Mouse (Mus musculus) adrenal gland, postnatal 25 days (tissue): ENCODE data around the gene Catsperb. TPM values are rescaled to one million over a fixed set of nuclear protein-coding genes. Genes with fewer than 3 reads are reported as not detected.
"Not testable (repeated sequence)": the region's sequence is repeated elsewhere in the genome, so short reads cannot be mapped to it uniquely, and the experiment has no call there.

Experiments
- DNase-seq: peaks from one replicate; pipeline ENCODE4 v3.0.0; 2021; ENCODE audit warnings: mixed read lengths
- long read RNA-seq: library from polyadenylated mRNA; stranded (forward); transcript quantifications from one replicate; pipeline ENCODE4 v2.0.0, GENCODE M21; 2021
- microRNA-seq, 2 experiments: library from miRNA; unstranded; fragments of <30 nt; microRNA quantifications; one replicate each; pipeline ENCODE4 v1.2.0; 2021
- total RNA-seq: library from RNA; stranded (reverse); gene quantifications from 2 replicates; pipeline ENCODE4 v1.2.3, GENCODE M21; 2021

Catsperb gene
- not detected in 2 replicates for total RNA-seq
- long read RNA-seq: 0 reads

- DNase-seq: not testable (repeated sequence)
These were observed at the start of gene Catsperb for GRCm38 (mm10) chr12:101404353-101404752. Gene Catsperb (plus strand): TSS chr12:101404653.

- not testable (repeated sequence) for DNase-seq
These were observed 43.0 kb upstream of the Catsperb start for GRCm38 (mm10) chr12:101361468-101361867.

- not testable (repeated sequence) for DNase-seq
These were observed 23.0 kb upstream of the Catsperb start for GRCm38 (mm10) chr12:101381460-101381859.

- DNase-seq: no peak
These were observed 21.7 kb downstream of the Catsperb start for GRCm38 (mm10) chr12:101426131-101426530.

GRCm38 (mm10) chr12:101462051-101462450 lies 57.6 kb downstream of the Catsperb start:
- no peak for DNase-seq

GRCm38 (mm10) chr12:101483571-101483970 lies 79.1 kb downstream of the Catsperb start:
- no peak for DNase-seq

GRCm38 (mm10) chr12:101511326-101511725 lies 106.9 kb downstream of the Catsperb start:
- peak; percentile 8 for DNase-seq

GRCm38 (mm10) chr12:101606622-101607021 lies 202.2 kb downstream of the Catsperb start:
- DNase-seq: not testable (repeated sequence)

GRCm38 (mm10) chr12:101633137-101633536 lies 228.7 kb downstream of the Catsperb start:
- no peak for DNase-seq

- no peak for DNase-seq
These were observed 263.0 kb downstream of the Catsperb start for GRCm38 (mm10) chr12:101667502-101667901.

Small RNAs within 50 kb of the gene (microRNA-seq; reads per million reads assigned to microRNA genes)
- gene Gm24542: 0 reads per million in 2 experiments
